19 mouse cellular contexts compared by ENCODE assay signal in genomic region chr6:30171226-30171625, GRCm38 (mm10).
A peak's percentile ranks its signal among the peaks of the same experiment; 100 is the strongest.
DNase-seq lines count a peak whose midpoint lies in the region; ATAC-seq and TF ChIP-seq lines count a peak whose summit lies in the region.
"Had no signal": no experiment of that assay in that cellular context is flagged by ENCODE, and none has a peak within 500 bp of the region (broad histone marks: within the 10 kb centered on the region; RNA-seq: fewer than 3 reads in every experiment).

No protein-coding gene starts in this region.

- no peak overlapping the region for H3K4me2 ChIP-seq in midbrain, embryonic 14.5 days (ENCODE audit: low read length)
- H3K4me2 ChIP-seq in embryonic facial prominence, embryonic 12.5 days (replicated peaks): peak overlapping the region; percentile 57; the same call in 1 of the 2 replicates
- H3K4me2 ChIP-seq: forebrain, embryonic 12.5 days; kidney, embryonic 15.5 days; midbrain, embryonic 13.5 days had no signal

- peak; percentile 9 for DNase-seq in midbrain, embryonic 14.5 days
- no peak for DNase-seq in midbrain, embryonic 10.5 days (ENCODE audit: low spot score)
- DNase-seq in ES-E14 (ENCODE audit: low read depth, low spot score): no peak
- DNase-seq in splenic B cell, adult 2 months (ENCODE audit: low read depth, low spot score): peak; percentile 22
- DNase-seq in thymus, postnatal 25 days: no peak
- no peak for DNase-seq in frontal cortex, postnatal 25 days (ENCODE audit: low spot score in 2 of 2)
- DNase-seq: adrenal gland, postnatal 36 days; cerebellum, adult 2 months; gastrocnemius, postnatal 25 days; layer of hippocampus, postnatal 36 days; lung, adult 18-20 months; lung, postnatal 36 days; thymus, adult 18-20 months had no signal

- 34% methylated on average over 8 of the region's 8 CpGs for WGBS in midbrain, embryonic 14.5 days
- WGBS in midbrain, embryonic 10.5 days: 37% methylated on average over 8 of the region's 8 CpGs
- WGBS in embryonic facial prominence, embryonic 12.5 days: 18% methylated on average over 8 of the region's 8 CpGs

- H3K27me3 ChIP-seq in midbrain, embryonic 14.5 days (ENCODE audit: control insufficient read depth, insufficient read depth, low read length): peaks cover 66% of the 10 kb centered on the region
- H3K27me3 ChIP-seq in midbrain, embryonic 10.5 days (ENCODE audit: low read depth, poor library complexity, severe bottlenecking): peaks cover 99% of the 10 kb centered on the region
- H3K27me3 ChIP-seq in embryonic facial prominence, embryonic 12.5 days: peaks cover 73% of the 10 kb centered on the region
- H3K27me3 ChIP-seq in splenic B cell, adult 2 months (ENCODE audit: control insufficient read depth, insufficient read depth, low read length, poor library complexity, severe bottlenecking): 0 out of 2 replicates have a peak, but pooled peaks cover 2% of the 10 kb centered on the region

- H3K9ac ChIP-seq in midbrain, embryonic 14.5 days (replicated peaks; ENCODE audit: low read length): no peak overlapping the region
- H3K9ac ChIP-seq in ES-E14 (ENCODE audit: insufficient read depth, low read depth, low read length, poor library complexity, severe bottlenecking): no peak overlapping the region; the same call in 1 of the 2 replicates
- no peak overlapping the region for H3K9ac ChIP-seq in embryonic facial prominence, embryonic 12.5 days
- H3K9ac ChIP-seq: forebrain, embryonic 12.5 days; kidney, embryonic 15.5 days; midbrain, embryonic 13.5 days had no signal

- no peak overlapping the region for H3K27ac ChIP-seq in midbrain, embryonic 14.5 days (replicated peaks; ENCODE audit: low read depth, low read length)
- H3K27ac ChIP-seq in midbrain, embryonic 10.5 days (replicated peaks): no peak overlapping the region
- H3K27ac ChIP-seq in ES-E14 (ENCODE audit: insufficient read depth, low read depth, low read length, poor library complexity, severe bottlenecking): no peak overlapping the region
- H3K27ac ChIP-seq in embryonic facial prominence, embryonic 12.5 days: no peak overlapping the region
- H3K27ac ChIP-seq: forebrain, embryonic 12.5 days; heart, embryonic 10.5 days; kidney, embryonic 15.5 days; midbrain, embryonic 13.5 days had no signal

- no peak overlapping the region for H3K4me3 ChIP-seq in midbrain, embryonic 14.5 days (replicated peaks; ENCODE audit: low read depth, low read length)
- H3K4me3 ChIP-seq in midbrain, embryonic 10.5 days: no peak overlapping the region
- H3K4me3 ChIP-seq in ES-E14 (ENCODE audit: insufficient read depth in 1 of 2, low read depth in 1 of 2, low read length in 2 of 2, poor library complexity in 1 of 2, severe bottlenecking in 1 of 2): peak overlapping the region; percentile 4 to 32; a peak in 3 of 4 replicates
- peak overlapping the region; percentile 42; the same call in 1 of the 2 replicates for H3K4me3 ChIP-seq in embryonic facial prominence, embryonic 12.5 days
- H3K4me3 ChIP-seq: forebrain, embryonic 12.5 days; heart, embryonic 10.5 days; kidney, embryonic 15.5 days; midbrain, embryonic 13.5 days had no signal

- H3K9me3 ChIP-seq in midbrain, embryonic 14.5 days (ENCODE audit: control insufficient read depth, low read length): no peaks in the 10 kb centered on the region
- no peaks in the 10 kb centered on the region for H3K9me3 ChIP-seq in midbrain, embryonic 10.5 days (replicated peaks)
- H3K9me3 ChIP-seq in ES-E14 (ENCODE audit: control insufficient read depth, insufficient read depth, low read depth, low read length): no peaks in the 10 kb centered on the region
- no peaks in the 10 kb centered on the region for H3K9me3 ChIP-seq in embryonic facial prominence, embryonic 12.5 days
- H3K9me3 ChIP-seq: forebrain, embryonic 12.5 days; heart, embryonic 10.5 days; kidney, embryonic 15.5 days; midbrain, embryonic 13.5 days had no signal

- in situ Hi-C loops in ES-E14 (cut with MboI; ENCODE audit: low sequenced_read_pairs in 2 of 2, unreplicated experiment in 2 of 2): no loop called here

- no peak for ATAC-seq in midbrain, embryonic 14.5 days (ENCODE audit: low FRiP score, low TSS enrichment)
- no peak for ATAC-seq in embryonic facial prominence, embryonic 12.5 days (ENCODE audit: insufficient number of reproducible peaks, insufficient read depth, low FRiP score, low TSS enrichment)
- ATAC-seq: CD4-positive, CD25-positive, alpha-beta regulatory T cell, adult 4 months; midbrain, embryonic 13.5 days had no signal

- H3K36me3 ChIP-seq in midbrain, embryonic 14.5 days (ENCODE audit: control insufficient read depth, insufficient read depth, low read length): no peaks in the 10 kb centered on the region
- H3K36me3 ChIP-seq in midbrain, embryonic 10.5 days: no peaks in the 10 kb centered on the region
- H3K36me3 ChIP-seq in ES-E14 (ENCODE audit: control insufficient read depth, insufficient read depth, low read length, poor library complexity, severe bottlenecking): peaks cover 26% of the 10 kb centered on the region
- no peaks in the 10 kb centered on the region for H3K36me3 ChIP-seq in embryonic facial prominence, embryonic 12.5 days
- no peaks in the 10 kb centered on the region for H3K36me3 ChIP-seq in splenic B cell, adult 2 months (ENCODE audit: control insufficient read depth, insufficient read depth, low read length, poor library complexity, severe bottlenecking)
- H3K36me3 ChIP-seq: forebrain, embryonic 12.5 days; heart, embryonic 10.5 days; kidney, embryonic 15.5 days; midbrain, embryonic 13.5 days had no signal

- H3K4me1 ChIP-seq in midbrain, embryonic 14.5 days (ENCODE audit: control insufficient read depth, insufficient read depth, low read length): peaks cover 26% of the 10 kb centered on the region; the same call in 1 of the 2 replicates
- peaks cover 70% of the 10 kb centered on the region for H3K4me1 ChIP-seq in midbrain, embryonic 10.5 days
- H3K4me1 ChIP-seq in ES-E14 (ENCODE audit: control insufficient read depth in 2 of 2, insufficient read depth in 2 of 2, low read length in 2 of 2, poor library complexity in 1 of 2): peaks cover 14 to 50% of the 10 kb centered on the region in 2 experiments; a peak in 3 of 4 replicates
- H3K4me1 ChIP-seq in embryonic facial prominence, embryonic 12.5 days: peaks cover 70% of the 10 kb centered on the region

TF ChIP-seq in ES-E14, 5 proteins besides CTCF, POLR2A, EP300 and RAD21:
- TF ChIP-seq MAFK (IDR thresholded peaks at IDR 0.05; ENCODE audit: insufficient read depth, low read depth, low read length) (no peak), ZC3H11A (IDR thresholded peaks at IDR 0.05; ENCODE audit: borderline replicate concordance, low read depth, low read length) (no peak), CHD2 (IDR thresholded peaks at IDR 0.05; ENCODE audit: low read depth, low read length) (no peak), HCFC1 (IDR thresholded peaks at IDR 0.05; ENCODE audit: borderline replicate concordance, insufficient read depth, low read length) (no peak), ZNF384 (IDR thresholded peaks at IDR 0.05; ENCODE audit: low read depth, low read length) (no peak)
TF ChIP-seq in ES-E14: peak in this region for 0.

Comparison
In these comparisons a context has a peak if more than half of its experiments do, and no peak if none do; other contexts are left out.
1. DNase-seq: peak in midbrain, embryonic 14.5 days (single experiment) and splenic B cell, adult 2 months (single experiment); none in midbrain, embryonic 10.5 days (single experiment), ES-E14 (single experiment), thymus, postnatal 25 days (single experiment) and frontal cortex, postnatal 25 days (0 of 2).
2. H3K4me3 ChIP-seq: peak in ES-E14 (2 of 2) and embryonic facial prominence, embryonic 12.5 days (single experiment); none in midbrain, embryonic 14.5 days (single experiment) and midbrain, embryonic 10.5 days (single experiment).